Mouse (Mus musculus): Measurements from ENCODE around the gene Emp1. TPM values are rescaled to one million over a fixed set of nuclear protein-coding genes. Genes with fewer than 3 reads are reported as not detected.

Emp1 gene
- polyA plus RNA-seq, 1 experiment from 2014 or later = 10.5 TPM

GRCm38 (mm10) chr6:135336376-135336775 is 26.0 kb upstream of the Emp1 start:
- WGBS = 88% methylated on average over 8 of the region's 8 CpGs
- peaks cover 4% of the 10 kb centered on the region; the same call in 1 of the 2 replicates for H3K27me3 ChIP-seq (ENCODE audit: insufficient read depth, poor library complexity, severe bottlenecking)
- no peak overlapping the region for H3K27ac ChIP-seq
- H3K36me3 ChIP-seq = no peaks in the 10 kb centered on the region
- no peak overlapping the region for H3K4me3 ChIP-seq
- no peaks in the 10 kb centered on the region for H3K9me3 ChIP-seq
- H3K4me1 ChIP-seq (replicated peaks) = peaks cover 23% of the 10 kb centered on the region
- DNase-seq (ENCODE audit: low spot score) = no peak

- H3K9me3 ChIP-seq = no peaks in the 10 kb centered on the region
- H3K36me3 ChIP-seq = no peaks in the 10 kb centered on the region
- H3K27ac ChIP-seq = no peak overlapping the region; the same call in 1 of the 2 replicates
- no peaks in the 10 kb centered on the region for H3K27me3 ChIP-seq (ENCODE audit: insufficient read depth, poor library complexity, severe bottlenecking)
- no peaks in the 10 kb centered on the region for H3K4me1 ChIP-seq (replicated peaks)
- no peak overlapping the region for H3K4me3 ChIP-seq
- DNase-seq (ENCODE audit: low spot score) = no peak
- 80% methylated on average over 9 of the region's 9 CpGs for WGBS
Measured at GRCm38 (mm10) chr6:135340355-135341075, 21.8 kb upstream of the Emp1 start.

DNA sequence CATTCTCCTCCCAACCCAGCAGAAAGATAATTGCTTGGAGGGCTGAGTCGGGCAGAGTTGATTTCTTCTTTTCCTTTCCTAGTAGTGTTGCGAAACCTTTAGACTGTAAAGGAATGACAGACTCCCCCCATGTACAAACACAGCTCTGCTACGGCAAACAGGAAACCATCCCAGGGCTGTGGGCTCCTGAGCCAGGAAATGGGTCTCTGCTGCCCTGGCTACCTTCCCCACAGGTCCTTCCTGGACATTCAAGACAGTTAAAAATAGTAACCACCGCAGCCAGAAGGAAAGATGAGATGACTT is 21.3 kb upstream of the Emp1 start:
- Histone ChIP-seq H3K36me3 (no peaks in the 10 kb centered on the region), H3K4me1 (replicated peaks) (no peaks in the 10 kb centered on the region), H3K27ac (0 out of 2 replicates have a peak overlapping the region, but pooled peaks have one; percentile 24), H3K4me3 (no peak overlapping the region), H3K27me3 (ENCODE audit: insufficient read depth, poor library complexity, severe bottlenecking) (no peaks in the 10 kb centered on the region), H3K9me3 (no peaks in the 10 kb centered on the region)
- 79% methylated on average over 4 of the region's 4 CpGs for WGBS
- DNase-seq (ENCODE audit: low spot score) = no peak

DNA sequence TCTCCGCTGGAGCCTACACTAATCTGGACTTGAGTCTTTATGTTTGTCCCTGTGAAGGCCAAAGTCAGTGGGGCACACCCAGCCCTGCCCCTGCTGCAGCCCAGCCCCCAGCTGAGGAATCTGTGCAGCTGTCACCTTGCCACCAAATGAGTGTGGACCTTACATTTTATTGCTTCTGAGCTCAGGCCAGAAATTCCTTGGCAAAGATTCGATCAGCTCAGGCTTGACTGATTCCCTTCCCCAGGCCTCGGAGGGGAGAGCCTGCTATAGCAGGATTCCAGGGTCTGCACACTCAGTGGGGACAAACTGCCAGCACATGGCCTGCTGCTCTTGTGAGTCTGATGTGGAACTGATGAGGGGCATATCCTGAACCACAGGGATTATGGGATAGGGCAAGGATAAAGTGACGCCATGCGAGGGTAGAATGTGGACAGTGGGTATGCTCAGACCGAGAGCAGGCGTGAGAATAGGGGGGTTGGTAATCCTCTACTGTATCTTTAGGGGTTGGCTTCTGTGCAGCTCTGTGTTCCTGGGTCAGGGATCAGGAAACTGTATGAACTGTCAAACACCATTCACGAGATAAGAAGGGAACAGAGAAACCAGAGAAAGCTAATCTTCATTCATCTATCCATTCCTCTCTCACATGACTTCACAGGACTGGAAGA is 10.6 kb upstream of the Emp1 start:
- H3K4me1 ChIP-seq (replicated peaks) = peaks cover 11% of the 10 kb centered on the region
- H3K27ac ChIP-seq = peak overlapping the region; percentile 45; the same call in 1 of the 2 replicates
- no peaks in the 10 kb centered on the region for H3K9me3 ChIP-seq
- H3K4me3 ChIP-seq = no peak overlapping the region
- no peaks in the 10 kb centered on the region for H3K36me3 ChIP-seq
- H3K27me3 ChIP-seq (ENCODE audit: insufficient read depth, poor library complexity, severe bottlenecking) = no peaks in the 10 kb centered on the region
- 84% methylated on average over 8 of the region's 8 CpGs for WGBS
- DNase-seq (ENCODE audit: low spot score) = no peak

GRCm38 (mm10) chr6:135352537-135352936 is 9.8 kb upstream of the Emp1 start:
- no peaks in the 10 kb centered on the region for H3K36me3 ChIP-seq
- WGBS = 78% methylated on average over 4 of the region's 4 CpGs
- H3K4me1 ChIP-seq (replicated peaks) = peaks cover 11% of the 10 kb centered on the region
- no peak for DNase-seq (ENCODE audit: low spot score)
- no peaks in the 10 kb centered on the region for H3K9me3 ChIP-seq
- no peak overlapping the region for H3K27ac ChIP-seq
- H3K4me3 ChIP-seq = no peak overlapping the region
- H3K27me3 ChIP-seq (ENCODE audit: insufficient read depth, poor library complexity, severe bottlenecking) = no peaks in the 10 kb centered on the region

DNA sequence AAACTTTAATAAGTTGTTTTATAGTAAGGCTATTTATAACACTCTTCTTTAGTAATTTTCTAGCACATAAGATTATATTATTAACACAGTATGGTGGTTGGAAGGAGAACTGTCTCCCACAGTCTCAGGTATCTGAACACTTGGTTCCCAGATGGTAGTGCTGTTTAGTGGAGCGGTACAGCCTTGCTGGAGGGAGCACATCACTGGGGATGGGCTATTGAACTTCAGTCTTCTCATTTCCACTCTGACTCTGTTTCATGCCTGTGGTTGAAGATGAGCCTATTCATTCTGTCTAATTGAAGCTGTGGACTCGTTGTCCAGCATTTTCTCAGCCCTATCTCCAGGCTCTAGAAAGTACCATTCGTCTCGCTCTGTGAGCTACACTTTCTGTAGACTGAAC is 7.4 kb upstream of the Emp1 start:
- Histone ChIP-seq H3K4me1 (replicated peaks) (peaks cover 11% of the 10 kb centered on the region), H3K4me3 (no peak overlapping the region), H3K9me3 (no peaks in the 10 kb centered on the region), H3K27me3 (ENCODE audit: insufficient read depth, poor library complexity, severe bottlenecking) (no peaks in the 10 kb centered on the region), H3K36me3 (no peaks in the 10 kb centered on the region), H3K27ac (no peak overlapping the region)
- DNase-seq (ENCODE audit: low spot score) = no peak
- 93% methylated on average over 4 of the region's 4 CpGs for WGBS

DNA sequence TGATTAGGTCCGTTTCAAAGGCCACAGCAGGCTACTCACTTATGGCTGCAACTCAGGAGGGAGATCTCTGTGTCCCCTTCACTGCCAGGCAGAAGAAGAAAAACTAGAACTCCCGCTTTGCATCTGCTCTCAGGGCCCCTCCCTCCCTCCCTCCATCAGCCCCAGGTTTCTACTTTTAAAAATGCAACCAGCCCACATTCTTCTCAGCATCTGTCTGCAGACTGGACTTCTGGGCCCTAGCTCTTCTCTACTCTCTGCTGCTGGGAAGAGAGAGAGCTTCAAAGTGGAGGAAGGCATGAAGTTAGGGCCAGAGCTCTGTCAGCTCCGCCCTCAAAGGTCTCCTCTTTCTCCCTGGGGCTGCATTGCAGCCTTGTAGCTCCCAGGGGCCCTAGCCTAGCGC is 2.0 kb upstream of the Emp1 start:
- peaks cover 36% of the 10 kb centered on the region for H3K4me1 ChIP-seq (replicated peaks)
- no peaks in the 10 kb centered on the region for H3K27me3 ChIP-seq (ENCODE audit: insufficient read depth, poor library complexity, severe bottlenecking)
- no peak for DNase-seq (ENCODE audit: low spot score)
- H3K36me3 ChIP-seq = no peaks in the 10 kb centered on the region
- H3K27ac ChIP-seq = no peak overlapping the region
- H3K4me3 ChIP-seq = no peak overlapping the region
- H3K9me3 ChIP-seq = no peaks in the 10 kb centered on the region
- WGBS = 44% methylated on average over 4 of the region's 4 CpGs

GRCm38 (mm10) chr6:135362098-135362458 is 267 bp upstream of the Emp1 start:
- Histone ChIP-seq H3K4me3 (no peak overlapping the region), H3K9me3 (no peaks in the 10 kb centered on the region), H3K4me1 (replicated peaks) (peaks cover 36% of the 10 kb centered on the region), H3K27ac (no peak overlapping the region; the same call in 1 of the 2 replicates), H3K27me3 (ENCODE audit: insufficient read depth, poor library complexity, severe bottlenecking) (no peaks in the 10 kb centered on the region), H3K36me3 (no peaks in the 10 kb centered on the region)
- DNase-seq (ENCODE audit: low spot score) = no peak
- WGBS = 66% methylated on average over 3 of the region's 3 CpGs

DNA sequence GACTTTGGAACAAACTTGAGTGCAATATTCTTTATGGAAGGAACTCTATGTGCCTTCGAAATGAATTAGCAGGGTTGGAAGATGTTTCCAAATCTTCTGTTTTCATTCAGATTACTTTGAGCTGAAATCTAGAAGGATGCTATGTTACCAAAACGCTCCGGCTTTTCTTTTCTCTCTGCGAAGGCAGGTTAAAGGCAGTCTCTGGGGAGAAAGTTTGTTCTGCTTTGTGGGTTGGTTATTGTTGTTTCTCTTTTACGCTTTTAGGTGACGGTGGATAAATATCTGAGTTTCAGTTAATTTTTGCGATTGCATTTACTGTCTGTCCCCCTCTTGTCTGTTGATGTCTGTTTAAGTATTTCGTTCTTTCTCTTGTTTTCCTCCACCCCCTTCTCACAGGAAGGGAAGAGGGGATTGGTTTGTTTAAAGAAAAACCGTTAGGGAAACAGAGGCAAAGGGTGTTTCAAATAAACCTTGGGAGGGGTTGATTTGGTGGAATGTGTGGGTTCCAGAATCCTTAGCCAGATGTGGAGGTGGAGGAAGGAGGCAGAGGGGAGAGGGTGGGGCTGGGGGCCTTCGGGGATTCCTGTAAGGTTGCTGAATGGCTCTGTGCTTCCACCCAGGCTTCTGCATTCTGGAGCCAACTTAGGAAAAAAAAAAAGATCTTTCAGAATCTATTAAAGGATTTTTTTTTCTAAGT is 1.1 kb downstream of the Emp1 start:
- Histone ChIP-seq H3K27ac (peak overlapping the region; percentile 70), H3K9me3 (no peaks in the 10 kb centered on the region), H3K4me3 (peak overlapping the region; percentile 16; the same call in 1 of the 2 replicates), H3K36me3 (no peaks in the 10 kb centered on the region), H3K27me3 (ENCODE audit: insufficient read depth, poor library complexity, severe bottlenecking) (no peaks in the 10 kb centered on the region), H3K4me1 (replicated peaks) (peaks cover 44% of the 10 kb centered on the region)
- WGBS = 59% methylated on average over 10 of the region's 10 CpGs
- no peak for DNase-seq (ENCODE audit: low spot score)

GRCm38 (mm10) chr6:135364041-135364745 is 1.8 kb downstream of the Emp1 start:
- no peak overlapping the region for H3K4me3 ChIP-seq
- H3K4me1 ChIP-seq (replicated peaks) = peaks cover 47% of the 10 kb centered on the region
- H3K27ac ChIP-seq = peak overlapping the region; percentile 70
- no peaks in the 10 kb centered on the region for H3K9me3 ChIP-seq
- WGBS = 44% methylated on average over 9 of the region's 9 CpGs
- DNase-seq (ENCODE audit: low spot score) = no peak
- H3K36me3 ChIP-seq = no peaks in the 10 kb centered on the region
- no peaks in the 10 kb centered on the region for H3K27me3 ChIP-seq (ENCODE audit: insufficient read depth, poor library complexity, severe bottlenecking)

- Histone ChIP-seq H3K27ac (peak overlapping the region; percentile 70), H3K36me3 (no peaks in the 10 kb centered on the region), H3K4me3 (no peak overlapping the region), H3K4me1 (replicated peaks) (peaks cover 54% of the 10 kb centered on the region), H3K27me3 (ENCODE audit: insufficient read depth, poor library complexity, severe bottlenecking) (no peaks in the 10 kb centered on the region), H3K9me3 (no peaks in the 10 kb centered on the region)
- 82% methylated on average over 6 of the region's 6 CpGs for WGBS
- no peak for DNase-seq (ENCODE audit: low spot score)
Measured at GRCm38 (mm10) chr6:135364891-135365301, 2.6 kb downstream of the Emp1 start.

DNA sequence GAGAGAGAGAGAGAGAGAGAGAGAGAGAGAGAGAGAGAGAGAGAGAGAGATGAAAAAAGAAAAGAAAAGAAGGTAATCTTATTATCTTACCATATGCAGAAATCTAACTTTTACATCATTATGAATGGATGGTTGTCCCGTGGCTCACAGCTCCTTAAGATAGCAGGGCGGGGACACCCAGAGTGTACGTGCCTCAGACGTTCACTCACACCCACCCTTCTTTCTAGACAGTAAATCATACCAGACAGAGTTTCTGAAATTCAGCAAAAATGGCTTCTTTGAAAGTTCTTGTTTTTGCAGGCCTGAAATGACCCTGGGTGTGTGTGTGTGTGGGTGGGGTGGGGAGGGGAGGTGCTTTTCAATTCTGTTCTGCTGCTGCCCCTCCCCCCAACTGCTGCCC is 3.3 kb downstream of the Emp1 start:
- no peaks in the 10 kb centered on the region for H3K36me3 ChIP-seq
- H3K9me3 ChIP-seq = no peaks in the 10 kb centered on the region
- peaks cover 52% of the 10 kb centered on the region for H3K4me1 ChIP-seq (replicated peaks)
- 85% methylated on average over 4 of the region's 4 CpGs for WGBS
- DNase-seq (ENCODE audit: low spot score) = no peak
- H3K4me3 ChIP-seq = no peak overlapping the region
- peak overlapping the region; percentile 35; the same call in 1 of the 2 replicates for H3K27ac ChIP-seq
- no peaks in the 10 kb centered on the region for H3K27me3 ChIP-seq (ENCODE audit: insufficient read depth, poor library complexity, severe bottlenecking)
